ENCODE assay signal across 10 mouse cellular contexts in the genomic region with DNA sequence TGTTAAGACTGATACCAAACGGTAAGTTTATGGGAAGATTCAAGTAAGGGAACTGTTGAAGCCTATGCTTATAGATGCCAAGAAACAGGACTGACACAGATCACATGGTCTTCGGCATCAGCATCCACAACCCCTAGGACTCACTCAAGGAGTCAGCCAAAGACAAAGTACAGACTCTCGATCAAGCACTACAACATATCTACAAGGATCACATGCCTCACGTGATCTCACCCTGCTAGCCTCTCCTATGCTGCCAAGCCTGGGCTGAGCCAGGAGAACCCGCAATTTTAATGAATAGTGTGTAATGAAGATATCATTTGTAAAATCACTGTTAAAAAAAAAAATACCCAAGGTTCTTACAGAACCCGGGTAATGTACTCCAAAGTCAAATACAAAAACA. TPM values are rescaled to one million over a fixed set of nuclear protein-coding genes. Genes with fewer than 3 reads are reported as not detected.
DNase-seq lines count a peak whose midpoint lies in the region; ATAC-seq lines count a peak whose summit lies in the region.
"Had no signal": no experiment of that assay in that cellular context is flagged by ENCODE, and none has a peak within 500 bp of the region (broad histone marks: within the 10 kb centered on the region; RNA-seq: fewer than 3 reads in every experiment).

No protein-coding gene starts in this region.

- H3K27me3 ChIP-seq in liver, embryonic 11.5 days (replicated peaks; ENCODE audit: control insufficient read depth, insufficient read depth, low read length): no peaks in the 10 kb centered on the region
- no peaks in the 10 kb centered on the region for H3K27me3 ChIP-seq in forebrain, embryonic 12.5 days
- H3K27me3 ChIP-seq in limb, embryonic 13.5 days: no peaks in the 10 kb centered on the region
- H3K27me3 ChIP-seq in neural tube, embryonic 13.5 days: no peaks in the 10 kb centered on the region

- H3K9ac ChIP-seq in liver, embryonic 11.5 days (ENCODE audit: low read depth, low read length): no peak overlapping the region
- no peak overlapping the region for H3K9ac ChIP-seq in forebrain, embryonic 12.5 days
- no peak overlapping the region for H3K9ac ChIP-seq in limb, embryonic 13.5 days
- peak overlapping the region; percentile 97 for H3K9ac ChIP-seq in neural tube, embryonic 13.5 days

- H3K4me1 ChIP-seq in liver, embryonic 11.5 days (replicated peaks; ENCODE audit: control insufficient read depth, insufficient read depth, low read length): peaks cover 14% of the 10 kb centered on the region; the same call in 1 of the 2 replicates
- peaks cover 29% of the 10 kb centered on the region for H3K4me1 ChIP-seq in forebrain, embryonic 12.5 days
- peaks cover 22% of the 10 kb centered on the region for H3K4me1 ChIP-seq in limb, embryonic 13.5 days
- H3K4me1 ChIP-seq in neural tube, embryonic 13.5 days (replicated peaks): peaks cover 35% of the 10 kb centered on the region

- 75% methylated on average over 6 of the region's 6 CpGs for WGBS in liver, embryonic 11.5 days
- WGBS in forebrain, embryonic 12.5 days: 88% methylated on average over 6 of the region's 6 CpGs
- WGBS in limb, embryonic 13.5 days: 83% methylated on average over 6 of the region's 6 CpGs
- WGBS in neural tube, embryonic 13.5 days: 82% methylated on average over 6 of the region's 6 CpGs

- no peaks in the 10 kb centered on the region for H3K9me3 ChIP-seq in liver, embryonic 11.5 days (ENCODE audit: control insufficient read depth, low read length)
- no peaks in the 10 kb centered on the region for H3K9me3 ChIP-seq in forebrain, embryonic 12.5 days
- H3K9me3 ChIP-seq in limb, embryonic 13.5 days: no peaks in the 10 kb centered on the region
- H3K9me3 ChIP-seq in neural tube, embryonic 13.5 days: no peaks in the 10 kb centered on the region

- DNase-seq in liver, embryonic 11.5 days (ENCODE audit: low spot score): no peak
- DNase-seq in liver: no peak
- DNase-seq in cerebellum, adult 11-12 months: no peak
- no peak for DNase-seq in embryo, embryonic 10 days (ENCODE audit: low spot score)
- DNase-seq: adrenal gland, postnatal 10 days; thymus, adult 2 months had no signal

- H3K27ac ChIP-seq in liver, embryonic 11.5 days (ENCODE audit: low read depth, low read length): no peak overlapping the region
- H3K27ac ChIP-seq in forebrain, embryonic 12.5 days: no peak overlapping the region
- H3K27ac ChIP-seq in limb, embryonic 13.5 days: no peak overlapping the region
- no peak overlapping the region for H3K27ac ChIP-seq in neural tube, embryonic 13.5 days (replicated peaks)

- H3K4me3 ChIP-seq in liver, embryonic 11.5 days (ENCODE audit: low read depth, low read length): no peak overlapping the region
- no peak overlapping the region for H3K4me3 ChIP-seq in forebrain, embryonic 12.5 days (replicated peaks)
- no peak overlapping the region for H3K4me3 ChIP-seq in limb, embryonic 13.5 days
- no peak overlapping the region for H3K4me3 ChIP-seq in neural tube, embryonic 13.5 days

- H3K4me2 ChIP-seq in liver, embryonic 11.5 days: peak overlapping the region; percentile 95
- peak overlapping the region; percentile 80; the same call in 1 of the 2 replicates for H3K4me2 ChIP-seq in forebrain, embryonic 12.5 days
- H3K4me2 ChIP-seq in limb, embryonic 13.5 days (replicated peaks): peak overlapping the region; percentile 84
- H3K4me2 ChIP-seq in neural tube, embryonic 13.5 days: peak overlapping the region; percentile 86

- ATAC-seq in liver, embryonic 11.5 days (replicated peaks; ENCODE audit: low FRiP score): no peak
- ATAC-seq in forebrain, embryonic 12.5 days (ENCODE audit: low FRiP score): no peak
- no peak for ATAC-seq in limb, embryonic 13.5 days (ENCODE audit: low FRiP score, low read depth)
- ATAC-seq in neural tube, embryonic 13.5 days (ENCODE audit: low read depth): no peak
- no peak for ATAC-seq in activated CD4-positive, CD25-positive, alpha-beta regulatory T cell, adult 4 months

- H3K36me3 ChIP-seq in liver, embryonic 11.5 days (ENCODE audit: control insufficient read depth, insufficient read depth, low read length): no peaks in the 10 kb centered on the region
- H3K36me3 ChIP-seq in forebrain, embryonic 12.5 days (replicated peaks): peaks cover 5% of the 10 kb centered on the region
- H3K36me3 ChIP-seq in limb, embryonic 13.5 days: no peaks in the 10 kb centered on the region; the same call in 1 of the 2 replicates
- H3K36me3 ChIP-seq in neural tube, embryonic 13.5 days: no peaks in the 10 kb centered on the region

RNA-seq across cellular contexts. Expression of a gene that starts 1.7 kb away (rescaled TPM):
- 55.7 and 55.8 TPM in 2 replicates for polyA plus RNA-seq in liver, embryonic 11.5 days (2014; fragmentation: Nextera tagmentation; extraction: Ambion mirVana)
- 74.2 and 80.9 TPM in 2 replicates for polyA plus RNA-seq in forebrain, embryonic 12.5 days (2016; fragmentation: Nextera tagmentation; extraction: Ambion mirVana)
- 52.6 and 54.1 TPM in 2 replicates for polyA plus RNA-seq in limb, embryonic 13.5 days (2015; fragmentation: Nextera tagmentation; extraction: Ambion mirVana)
- polyA plus RNA-seq in neural tube, embryonic 13.5 days (2015; fragmentation: Nextera tagmentation; extraction: Ambion mirVana): 82.7 and 93.6 TPM in 2 replicates
- polyA plus RNA-seq in activated CD4-positive, CD25-positive, alpha-beta regulatory T cell, adult 4 months (2017; shearing (Covaris generic)): 10 to 100 TPM; 15.4 to 25.2 TPM

RNA-seq across cellular contexts. Expression of a gene that starts 46.0 kb away (rescaled TPM):
- polyA plus RNA-seq in liver, embryonic 11.5 days (2014; fragmentation: Nextera tagmentation; extraction: Ambion mirVana): 13.4 and 14.3 TPM in 2 replicates
- polyA plus RNA-seq in forebrain, embryonic 12.5 days (2016; fragmentation: Nextera tagmentation; extraction: Ambion mirVana): 3.8 and 4.2 TPM in 2 replicates
- polyA plus RNA-seq in limb, embryonic 13.5 days (2015; fragmentation: Nextera tagmentation; extraction: Ambion mirVana): 3.4 TPM in 2 replicates
- polyA plus RNA-seq in neural tube, embryonic 13.5 days (2015; fragmentation: Nextera tagmentation; extraction: Ambion mirVana): 2.9 and 4.6 TPM in 2 replicates
- polyA plus RNA-seq in activated CD4-positive, CD25-positive, alpha-beta regulatory T cell, adult 4 months (2017; shearing (Covaris generic)): under 1 TPM in 1 of 2 experiments, not detected in 1; 0.42 TPM

RNA-seq across cellular contexts. Expression of a gene that starts 55.3 kb away (rescaled TPM):
- 0.92 and 1.1 TPM in 2 replicates for polyA plus RNA-seq in liver, embryonic 11.5 days (2014; fragmentation: Nextera tagmentation; extraction: Ambion mirVana)
- 1.6 and 2.2 TPM in 2 replicates for polyA plus RNA-seq in forebrain, embryonic 12.5 days (2016; fragmentation: Nextera tagmentation; extraction: Ambion mirVana)
- polyA plus RNA-seq in limb, embryonic 13.5 days (2015; fragmentation: Nextera tagmentation; extraction: Ambion mirVana): 0.80 and 1.4 TPM in 2 replicates
- 0.61 and 0.80 TPM in 2 replicates for polyA plus RNA-seq in neural tube, embryonic 13.5 days (2015; fragmentation: Nextera tagmentation; extraction: Ambion mirVana)
- polyA plus RNA-seq in activated CD4-positive, CD25-positive, alpha-beta regulatory T cell, adult 4 months (2017; shearing (Covaris generic)): under 1 TPM; 0.19 to 0.51 TPM
